Mouse (Mus musculus): Measurements from ENCODE around the gene Ecel1.

The Ecel1 gene

GRCm38 (mm10) chr1:87174006-87174955, 18.0 kb upstream of the Ecel1 start:
- in situ Hi-C loops (cut with MboI; ENCODE audit: low pct_unique_long_range_greater_than_20kb in 1 of 2, low sequenced_read_pairs in 2 of 2, unreplicated experiment in 1 of 2): no loop called here

GRCm38 (mm10) chr1:87172316-87172715, 16.0 kb upstream of the Ecel1 start:
- in situ Hi-C loops (cut with MboI; ENCODE audit: low pct_unique_long_range_greater_than_20kb in 1 of 2, low sequenced_read_pairs in 2 of 2, unreplicated experiment in 1 of 2): no loop called here

- in situ Hi-C loops (cut with MboI; ENCODE audit: low pct_unique_long_range_greater_than_20kb in 1 of 2, low sequenced_read_pairs in 2 of 2, unreplicated experiment in 1 of 2): no loop called here
These were observed 15.0 kb upstream of the Ecel1 start for GRCm38 (mm10) chr1:87171312-87171711.

GRCm38 (mm10) chr1:87170458-87170857, 14.1 kb upstream of the Ecel1 start:
- in situ Hi-C loops (cut with MboI; ENCODE audit: low pct_unique_long_range_greater_than_20kb in 1 of 2, low sequenced_read_pairs in 2 of 2, unreplicated experiment in 1 of 2): no loop called here

GRCm38 (mm10) chr1:87164796-87165184, 8.5 kb upstream of the Ecel1 start:
- in situ Hi-C loops (cut with MboI; ENCODE audit: low pct_unique_long_range_greater_than_20kb in 1 of 2, low sequenced_read_pairs in 2 of 2, unreplicated experiment in 1 of 2): no loop called here

GRCm38 (mm10) chr1:87164164-87164795, 8.0 kb upstream of the Ecel1 start:
- in situ Hi-C loops (cut with MboI; ENCODE audit: low pct_unique_long_range_greater_than_20kb in 1 of 2, low sequenced_read_pairs in 2 of 2, unreplicated experiment in 1 of 2): no loop called here

- in situ Hi-C loops (cut with MboI; ENCODE audit: low pct_unique_long_range_greater_than_20kb in 1 of 2, low sequenced_read_pairs in 2 of 2, unreplicated experiment in 1 of 2): no loop called here
These were observed 3.1 kb upstream of the Ecel1 start for GRCm38 (mm10) chr1:87159396-87159795.

GRCm38 (mm10) chr1:87155531-87156198, 656 bp downstream of the Ecel1 start:
- in situ Hi-C loops (cut with MboI; ENCODE audit: low pct_unique_long_range_greater_than_20kb in 1 of 2, low sequenced_read_pairs in 2 of 2, unreplicated experiment in 1 of 2): no loop called here

GRCm38 (mm10) chr1:87154501-87155120, 1.7 kb downstream of the Ecel1 start:
- in situ Hi-C loops (cut with MboI; ENCODE audit: low pct_unique_long_range_greater_than_20kb in 1 of 2, low sequenced_read_pairs in 2 of 2, unreplicated experiment in 1 of 2): no loop called here

- in situ Hi-C loops (cut with MboI; ENCODE audit: low pct_unique_long_range_greater_than_20kb in 1 of 2, low sequenced_read_pairs in 2 of 2, unreplicated experiment in 1 of 2): no loop called here
These were observed 2.4 kb downstream of the Ecel1 start for GRCm38 (mm10) chr1:87153776-87154500.

GRCm38 (mm10) chr1:87151286-87151685, 5.0 kb downstream of the Ecel1 start:
- in situ Hi-C loops (cut with MboI; ENCODE audit: low pct_unique_long_range_greater_than_20kb in 1 of 2, low sequenced_read_pairs in 2 of 2, unreplicated experiment in 1 of 2): no loop called here

- in situ Hi-C loops (cut with MboI; ENCODE audit: low pct_unique_long_range_greater_than_20kb in 1 of 2, low sequenced_read_pairs in 2 of 2, unreplicated experiment in 1 of 2): no loop called here
These were observed 6.9 kb downstream of the Ecel1 start for GRCm38 (mm10) chr1:87149422-87149821.

GRCm38 (mm10) chr1:87143141-87143540, 13.2 kb downstream of the Ecel1 start:
- in situ Hi-C loops (cut with MboI; ENCODE audit: low pct_unique_long_range_greater_than_20kb in 1 of 2, low sequenced_read_pairs in 2 of 2, unreplicated experiment in 1 of 2): no loop called here

- in situ Hi-C loops (cut with MboI; ENCODE audit: low pct_unique_long_range_greater_than_20kb in 1 of 2, low sequenced_read_pairs in 2 of 2, unreplicated experiment in 1 of 2): no loop called here
These were observed 13.9 kb downstream of the Ecel1 start for GRCm38 (mm10) chr1:87142456-87142855.

GRCm38 (mm10) chr1:87141550-87141949, 14.8 kb downstream of the Ecel1 start:
- in situ Hi-C loops (cut with MboI; ENCODE audit: low pct_unique_long_range_greater_than_20kb in 1 of 2, low sequenced_read_pairs in 2 of 2, unreplicated experiment in 1 of 2): no loop called here

GRCm38 (mm10) chr1:87131803-87132202, 24.5 kb downstream of the Ecel1 start:
- in situ Hi-C loops (cut with MboI; ENCODE audit: low pct_unique_long_range_greater_than_20kb in 1 of 2, low sequenced_read_pairs in 2 of 2, unreplicated experiment in 1 of 2): no loop called here

GRCm38 (mm10) chr1:87127206-87128030, 28.9 kb downstream of the Ecel1 start:
- in situ Hi-C loops (cut with MboI; ENCODE audit: low pct_unique_long_range_greater_than_20kb in 1 of 2, low sequenced_read_pairs in 2 of 2, unreplicated experiment in 1 of 2): no loop called here
